Mouse (Mus musculus): ENCODE measurements around the gene Gm11214.
A peak's percentile ranks its signal among the peaks of the same experiment; 100 is the strongest.

The Gm11214 gene

DNA sequence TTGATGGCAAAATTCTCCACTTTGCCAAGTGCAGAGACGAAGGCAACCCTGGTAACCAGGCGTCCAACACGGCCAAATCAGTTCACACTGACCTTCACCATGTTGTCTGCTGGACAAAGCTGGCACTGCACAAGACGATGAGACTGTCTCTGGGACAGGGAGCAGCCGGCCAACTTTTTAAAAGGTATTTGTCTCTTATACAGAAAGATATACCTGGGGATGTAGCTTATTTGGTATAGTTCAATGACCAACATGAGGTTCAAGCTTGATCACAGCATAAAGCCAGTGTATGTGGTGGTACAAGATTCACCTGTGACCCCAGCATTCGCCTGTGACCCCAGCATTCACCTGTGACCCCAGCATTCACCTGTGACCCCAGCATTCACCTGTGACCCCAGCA, at the start of gene Gm11214:
Gene Gm11214 (minus strand): TSS at position 101 of the 400 bp plus-strand sequence.
- no peak for DNase-seq (ENCODE audit: low read depth, low spot score)

GRCm38 (mm10) chr4:63711886-63712285, 48.7 kb upstream of the Gm11214 start:
- no peak for DNase-seq (ENCODE audit: low read depth, low spot score)

DNA sequence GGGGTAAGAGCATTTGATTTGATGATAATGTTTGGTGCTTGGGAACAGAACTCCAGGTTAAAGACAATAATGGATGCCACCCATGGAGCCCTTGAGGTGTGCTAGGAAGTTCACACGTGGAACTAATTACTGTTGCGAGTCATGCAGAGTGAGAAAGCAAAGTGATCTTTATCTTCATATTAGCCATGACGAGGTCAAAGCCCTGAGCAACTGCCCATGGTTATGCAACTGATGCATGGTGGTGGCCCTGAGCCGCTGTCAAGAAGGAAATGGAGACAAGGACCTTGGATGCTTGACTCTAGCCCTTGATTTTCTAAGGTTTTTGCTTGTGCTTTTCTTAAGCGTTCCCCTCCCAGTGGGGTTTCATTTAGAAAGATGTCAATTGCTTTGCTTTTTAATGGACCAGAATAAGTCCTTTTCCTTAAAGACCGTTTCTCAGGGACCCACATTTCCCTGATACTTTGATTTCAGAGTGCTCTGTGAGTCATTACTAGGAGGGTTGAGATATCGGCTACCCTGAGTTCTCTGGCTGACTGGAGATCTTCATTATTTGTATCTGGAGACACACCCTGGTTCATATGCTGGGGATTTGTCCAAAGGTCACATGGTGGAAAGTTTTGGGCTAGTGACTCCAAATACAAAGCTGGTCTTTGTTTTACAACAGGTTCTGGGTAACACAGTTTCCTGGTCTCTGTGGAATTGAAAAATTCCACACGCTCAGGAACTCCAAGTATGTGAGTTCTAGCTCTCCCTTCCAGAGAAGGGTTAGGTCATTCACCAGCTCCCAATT, 47.4 kb upstream of the Gm11214 start:
- DNase-seq (ENCODE audit: low read depth, low spot score), result peak; percentile 85

DNA sequence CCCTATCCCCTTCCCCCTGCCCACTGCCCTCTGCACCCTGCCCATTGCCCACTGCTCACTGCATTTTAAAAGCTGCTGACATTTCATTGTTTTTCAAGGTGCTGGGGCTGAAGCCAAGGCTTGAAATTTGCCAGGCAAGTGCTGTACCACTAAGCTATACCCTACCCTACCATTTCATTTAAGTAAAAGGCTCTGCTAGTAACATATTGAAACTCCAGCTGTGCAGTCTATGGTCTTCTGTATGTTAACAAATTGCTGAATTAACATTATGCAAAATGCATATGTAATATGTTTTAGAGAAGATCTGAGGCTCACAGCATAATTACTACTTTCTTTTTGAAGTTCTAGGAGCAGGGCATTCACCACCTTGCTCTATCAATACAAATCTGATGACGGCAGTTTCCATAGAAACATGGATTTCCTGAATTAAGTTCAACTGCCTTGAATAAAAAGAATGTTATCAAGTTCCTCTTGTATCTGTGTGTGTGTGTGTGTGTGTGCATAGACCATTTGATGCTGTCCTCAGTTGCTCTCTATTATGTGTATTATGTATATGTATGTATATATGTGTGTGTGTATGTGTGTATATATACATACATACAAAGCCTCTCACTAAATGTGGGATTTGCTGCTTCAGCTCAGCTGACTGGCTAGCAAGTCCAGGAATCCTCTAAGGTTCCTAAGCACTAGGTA, 43.2 kb upstream of the Gm11214 start:
- DNase-seq (ENCODE audit: low read depth, low spot score), result no peak

- no peak for DNase-seq (ENCODE audit: low read depth, low spot score)
These were observed 41.1 kb upstream of the Gm11214 start for GRCm38 (mm10) chr4:63704232-63704631.

- peak; percentile 60 for DNase-seq (ENCODE audit: low read depth, low spot score)
These were observed 40.5 kb upstream of the Gm11214 start for GRCm38 (mm10) chr4:63703686-63704085.

- peak; percentile 48 for DNase-seq (ENCODE audit: low read depth, low spot score)
These were observed 39.0 kb upstream of the Gm11214 start for GRCm38 (mm10) chr4:63702006-63702704.

DNA sequence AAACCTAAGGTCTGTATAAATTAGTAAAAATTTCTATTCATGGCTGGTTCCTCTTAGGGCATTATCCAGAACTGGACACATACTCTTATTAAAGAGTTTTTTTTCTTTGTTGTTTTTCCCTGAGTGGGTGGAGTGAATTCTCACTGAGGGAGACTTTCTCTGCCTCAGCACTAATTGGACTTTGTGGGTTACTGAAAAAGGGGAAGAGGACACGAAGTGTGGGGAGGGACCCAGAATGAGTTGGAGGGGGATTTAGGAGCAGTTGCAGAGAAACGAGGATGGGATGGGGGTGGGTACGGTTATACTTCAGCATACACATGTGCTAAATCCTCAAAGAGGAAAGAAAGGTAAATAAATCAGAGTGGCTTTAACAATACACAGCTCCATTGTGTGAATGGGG, 36.6 kb upstream of the Gm11214 start:
- DNase-seq (ENCODE audit: low read depth, low spot score), result no peak

GRCm38 (mm10) chr4:63696921-63697320, 33.7 kb upstream of the Gm11214 start:
- peak; percentile 76 for DNase-seq (ENCODE audit: low read depth, low spot score)

- no peak for DNase-seq (ENCODE audit: low read depth, low spot score)
These were observed 29.2 kb upstream of the Gm11214 start for GRCm38 (mm10) chr4:63692351-63692750.

- no peak for DNase-seq (ENCODE audit: low read depth, low spot score)
These were observed 24.2 kb upstream of the Gm11214 start for GRCm38 (mm10) chr4:63687429-63687828.

- peak; percentile 78 for DNase-seq (ENCODE audit: low read depth, low spot score)
These were observed 23.0 kb upstream of the Gm11214 start for GRCm38 (mm10) chr4:63686157-63686556.

DNA sequence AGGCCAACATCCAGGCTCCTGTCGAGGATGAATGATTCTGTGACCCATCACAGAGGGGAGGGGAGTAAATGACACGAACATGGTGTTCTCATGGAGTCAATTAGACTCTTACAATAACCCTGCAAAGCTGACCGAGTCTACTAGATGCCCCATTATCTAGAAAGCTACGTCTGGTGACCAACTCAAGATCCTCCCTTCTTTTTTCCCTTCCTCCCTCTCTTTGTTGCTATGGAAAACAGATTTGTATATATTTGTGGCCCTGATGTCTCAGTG, 22.0 kb upstream of the Gm11214 start:
- no peak for DNase-seq (ENCODE audit: low read depth, low spot score)

DNA sequence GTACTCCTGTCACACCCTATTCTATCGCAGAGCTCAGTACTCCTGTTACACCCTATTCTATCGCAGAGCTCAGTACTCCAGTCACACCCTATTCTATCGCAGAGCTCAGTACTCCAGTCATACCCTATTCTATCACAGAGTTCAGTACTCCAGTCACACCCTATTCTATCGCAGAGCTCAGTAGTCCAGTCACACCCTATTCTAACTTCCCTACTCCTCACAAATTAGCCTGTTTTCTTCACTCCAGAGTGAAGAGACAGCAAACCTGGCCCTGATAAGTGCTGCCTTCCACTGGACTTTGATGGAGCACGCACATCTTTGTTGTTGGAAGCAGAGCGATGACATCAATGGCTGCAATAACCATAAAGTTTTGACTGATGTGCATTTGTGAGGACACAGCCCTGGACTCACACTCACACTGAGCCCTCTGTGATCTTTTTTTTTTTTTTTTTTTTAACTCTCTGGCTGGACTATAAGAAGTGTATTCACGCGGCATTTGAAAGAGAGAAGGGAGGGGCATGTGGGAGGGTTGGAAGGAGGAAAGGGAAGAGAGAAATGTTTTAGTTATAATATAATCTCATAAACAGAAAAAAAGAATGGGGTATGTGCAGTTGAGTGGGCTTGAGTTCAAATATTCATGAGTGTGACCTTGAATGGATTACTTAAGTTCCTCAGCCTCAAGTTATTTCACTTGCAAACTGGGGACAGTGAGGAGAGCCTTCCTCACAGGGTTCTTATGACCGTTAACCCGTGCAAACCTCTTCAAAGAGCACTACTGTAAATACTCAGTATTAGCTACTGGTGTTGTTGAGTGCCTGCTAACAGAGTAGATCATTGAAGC, 21.5 kb upstream of the Gm11214 start:
- no peak for DNase-seq (ENCODE audit: low read depth, low spot score)

GRCm38 (mm10) chr4:63683716-63684115, 20.5 kb upstream of the Gm11214 start:
- no peak for DNase-seq (ENCODE audit: low read depth, low spot score)

DNA sequence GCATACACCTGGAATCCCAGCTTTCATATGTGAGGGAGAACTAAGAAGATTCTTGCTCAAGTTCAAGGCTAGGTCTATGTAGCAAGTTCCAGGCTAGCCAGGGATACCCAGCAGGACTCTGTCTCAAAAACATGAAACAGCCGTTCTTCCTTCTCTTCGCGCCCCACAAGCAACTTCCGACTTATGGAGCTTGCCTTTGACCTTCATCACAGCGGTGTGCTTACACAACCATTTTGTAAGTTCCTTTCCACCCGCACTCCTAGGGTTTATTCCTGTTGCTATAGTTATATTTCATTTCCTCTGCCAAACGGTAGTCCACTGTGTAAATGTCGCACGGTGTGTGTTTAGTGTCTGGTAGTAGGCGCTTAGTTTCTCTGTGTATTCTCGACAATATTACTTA, 19.9 kb upstream of the Gm11214 start:
- no peak for DNase-seq (ENCODE audit: low read depth, low spot score)

DNA sequence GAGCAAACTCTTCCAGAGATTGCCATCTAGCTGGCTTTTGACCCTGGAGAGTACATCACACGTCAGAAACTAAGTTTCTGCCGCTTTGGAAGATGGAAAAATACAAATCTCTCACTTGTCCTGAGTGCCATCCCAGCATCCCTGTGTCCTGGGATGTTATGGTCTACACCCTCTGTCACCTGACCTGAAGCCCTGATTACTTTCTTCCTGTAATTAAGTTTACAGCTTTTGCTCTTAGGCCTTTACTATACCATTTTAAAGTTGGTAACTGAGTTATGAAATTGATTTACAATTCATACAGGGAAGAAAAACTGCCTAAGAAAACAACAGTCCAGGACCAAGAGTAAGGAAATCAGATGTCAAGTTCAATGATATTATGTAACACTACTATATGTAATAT, 19.3 kb upstream of the Gm11214 start:
- DNase-seq (ENCODE audit: low read depth, low spot score), result no peak

- DNase-seq (ENCODE audit: low read depth, low spot score), result no peak
These were observed 18.4 kb upstream of the Gm11214 start for GRCm38 (mm10) chr4:63681557-63681956.

DNA sequence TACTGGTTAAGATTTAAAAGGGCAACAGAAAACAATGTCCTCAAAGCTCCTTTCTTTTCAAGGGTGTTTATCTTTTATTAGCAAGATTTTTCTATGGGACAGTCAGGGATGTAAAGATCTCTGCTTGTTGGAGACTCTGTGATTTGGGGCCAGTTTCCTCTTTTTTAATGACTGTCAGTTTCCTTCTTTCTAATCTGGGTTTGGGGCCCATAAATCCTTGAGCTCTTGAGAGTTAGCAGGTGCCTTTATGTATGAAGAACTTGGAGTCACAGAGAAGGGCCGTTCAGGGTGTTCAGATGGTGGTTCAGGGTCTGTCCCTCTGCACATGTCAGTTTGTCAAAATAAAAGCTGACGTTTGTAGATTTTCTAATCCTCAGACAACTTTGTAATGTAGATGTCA, 11.9 kb upstream of the Gm11214 start:
- DNase-seq (ENCODE audit: low read depth, low spot score), result no peak

GRCm38 (mm10) chr4:63668255-63668654, 5.1 kb upstream of the Gm11214 start:
- DNase-seq (ENCODE audit: low read depth, low spot score), result peak; percentile 98

DNA sequence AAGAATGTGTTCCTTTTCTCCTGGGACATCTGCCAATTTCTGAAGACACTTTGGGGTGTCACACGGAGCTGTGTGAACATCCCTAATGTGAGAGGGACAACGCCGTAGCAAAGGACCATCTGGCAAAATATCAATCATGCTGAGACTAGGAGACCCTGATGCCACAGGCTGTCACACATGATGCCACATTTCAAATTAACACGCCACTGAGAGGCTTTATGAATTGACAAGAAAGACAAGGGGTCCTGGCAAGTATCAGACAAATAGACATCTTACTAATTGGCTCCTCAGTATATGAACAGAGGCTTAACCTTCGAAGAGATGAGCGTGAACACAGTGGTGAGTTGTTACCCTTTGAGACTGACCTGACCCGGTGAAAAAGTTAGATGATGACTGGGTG, 2.6 kb upstream of the Gm11214 start:
- no peak for DNase-seq (ENCODE audit: low read depth, low spot score)

GRCm38 (mm10) chr4:63661857-63662256, 1.3 kb downstream of the Gm11214 start:
- no peak for DNase-seq (ENCODE audit: low read depth, low spot score)
